Mouse (Mus musculus) layer of hippocampus, adult 11-12 months (tissue): ENCODE measurements around the gene Sox6.
A peak's percentile ranks its signal among the peaks of the same experiment; 100 is the strongest.

Experiments
- DNase-seq: peaks from one replicate; pipeline ENCODE4 v3.0.0; 2022; ENCODE audit warnings: low spot score

Sox6 gene

GRCm38 (mm10) chr7:115985716-115986115 is 52.9 kb downstream of the Sox6 start:
- no peak for DNase-seq

GRCm38 (mm10) chr7:115984076-115984475 is 54.5 kb downstream of the Sox6 start:
- DNase-seq = no peak

- DNase-seq = no peak
Observed at GRCm38 (mm10) chr7:115979813-115980512, 58.6 kb downstream of the Sox6 start.

- no peak for DNase-seq
Observed at GRCm38 (mm10) chr7:115974518-115974917, 64.1 kb downstream of the Sox6 start.

DNA sequence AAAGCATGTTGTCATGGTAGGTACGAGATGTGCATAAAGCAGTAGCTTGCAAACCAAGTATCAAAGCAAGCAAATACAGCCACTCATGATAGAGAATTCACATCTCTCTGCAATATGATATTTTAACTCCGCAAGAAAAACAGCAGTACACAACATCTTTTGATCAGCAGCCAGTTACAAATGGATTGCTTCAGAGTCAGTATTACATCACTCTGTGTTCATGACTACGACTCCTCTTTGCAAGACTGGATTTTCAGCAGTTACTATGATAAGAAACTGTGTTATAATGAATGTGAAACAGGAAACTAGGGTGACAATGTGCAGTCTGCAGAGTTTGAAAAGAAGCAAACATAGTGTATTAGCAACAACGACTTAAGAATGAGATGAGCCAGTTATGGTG is 71.4 kb downstream of the Sox6 start:
- no peak for DNase-seq

DNA sequence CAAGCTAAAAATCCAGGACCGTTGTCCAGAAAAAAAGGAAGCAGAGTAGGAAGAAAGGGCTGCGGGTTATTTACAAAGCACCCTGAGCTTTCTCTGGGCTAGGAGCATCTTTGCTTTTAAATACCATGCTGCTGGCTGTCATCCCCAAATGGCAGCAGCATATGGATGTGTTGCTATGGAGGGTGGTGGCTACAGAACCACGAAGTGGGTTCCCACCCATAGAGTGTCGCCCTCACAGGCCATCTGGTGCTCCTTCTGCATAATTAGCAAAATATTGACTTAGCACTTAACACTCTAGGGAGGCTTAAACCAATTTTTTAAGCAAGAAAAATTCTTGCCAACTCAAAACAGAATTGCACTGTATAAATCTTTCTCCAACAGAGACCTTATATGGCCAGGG is 72.4 kb downstream of the Sox6 start:
- DNase-seq = peak; percentile 58

DNA sequence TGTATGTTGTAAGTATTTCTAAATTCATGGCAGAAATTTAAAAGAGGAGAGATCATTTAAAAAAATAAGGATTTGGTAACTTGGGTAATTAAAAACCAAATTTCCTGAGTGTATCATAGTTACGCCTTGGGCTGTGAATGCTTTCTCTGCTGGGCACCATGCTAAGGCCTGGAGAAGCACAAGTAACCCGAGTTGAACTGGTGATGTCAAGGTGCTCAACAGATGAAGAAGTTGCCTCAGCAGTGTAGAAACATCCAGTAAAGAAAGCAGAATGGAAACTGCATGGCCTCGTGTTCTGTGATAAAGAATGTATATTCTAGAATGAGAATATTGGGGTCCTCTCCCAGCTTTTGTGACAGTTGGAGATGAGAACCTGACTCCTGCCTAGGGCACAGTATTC is 85.5 kb downstream of the Sox6 start:
- DNase-seq = no peak

DNA sequence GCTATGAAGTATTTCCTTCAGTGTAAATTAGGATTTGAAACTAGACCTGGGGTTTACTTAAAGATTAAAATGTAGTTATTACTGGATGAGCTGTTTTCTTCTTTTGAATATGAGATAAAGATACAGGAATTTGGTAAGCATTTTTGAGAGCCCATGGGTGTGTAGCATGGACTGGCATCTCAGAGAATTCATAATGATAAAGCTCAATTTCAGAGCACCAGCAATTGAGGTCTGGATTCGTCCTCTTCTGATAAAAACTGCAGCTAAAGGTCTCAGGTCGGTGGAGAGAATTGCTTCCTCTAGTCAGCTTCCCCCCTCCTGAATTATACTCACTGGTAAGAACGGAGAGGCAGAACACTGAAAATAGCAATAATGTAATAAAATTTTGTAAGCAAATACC is 86.4 kb downstream of the Sox6 start:
- DNase-seq = no peak

DNA sequence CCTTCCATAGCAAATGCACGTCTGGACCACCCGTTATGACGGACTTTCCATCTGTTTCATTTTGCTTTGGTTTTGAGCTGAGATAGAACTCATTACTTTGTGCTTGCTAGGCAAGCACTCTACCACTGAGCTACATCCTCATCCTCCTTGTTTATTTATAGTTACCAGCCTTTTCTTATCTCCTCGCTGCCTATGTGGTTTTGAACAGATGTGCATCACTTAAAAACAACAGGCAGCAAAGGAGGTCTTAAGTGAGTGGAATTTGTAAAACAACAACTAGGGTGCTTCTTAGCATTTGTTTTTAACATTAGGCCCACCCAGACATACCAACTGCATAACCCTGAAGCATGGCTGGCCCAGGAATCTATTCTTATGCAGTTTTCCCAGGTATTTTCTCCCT is 86.9 kb downstream of the Sox6 start:
- DNase-seq = no peak

- DNase-seq = no peak
Observed at GRCm38 (mm10) chr7:115947916-115948315, 90.7 kb downstream of the Sox6 start.

DNA sequence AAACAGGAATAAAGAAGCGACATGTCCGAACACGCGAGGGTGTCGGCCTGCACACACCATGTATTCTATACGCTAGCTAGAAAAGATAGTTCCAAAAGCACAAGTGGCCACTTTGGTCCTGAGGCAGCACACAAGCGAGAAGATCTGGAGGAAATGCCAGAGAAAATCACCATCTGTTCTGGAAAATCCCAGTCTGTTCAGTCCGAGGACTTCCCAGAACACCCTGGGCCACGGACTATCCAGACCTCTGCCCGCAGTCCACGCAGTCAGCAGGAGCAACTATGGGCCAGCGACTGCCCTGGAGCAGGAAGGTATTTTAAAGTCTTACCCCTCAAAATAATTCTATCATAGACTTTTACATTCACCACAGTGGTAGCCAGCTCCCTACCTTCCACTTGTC is 92.0 kb downstream of the Sox6 start:
- DNase-seq = no peak

GRCm38 (mm10) chr7:115945516-115945915 is 93.1 kb downstream of the Sox6 start:
- no peak for DNase-seq

DNA sequence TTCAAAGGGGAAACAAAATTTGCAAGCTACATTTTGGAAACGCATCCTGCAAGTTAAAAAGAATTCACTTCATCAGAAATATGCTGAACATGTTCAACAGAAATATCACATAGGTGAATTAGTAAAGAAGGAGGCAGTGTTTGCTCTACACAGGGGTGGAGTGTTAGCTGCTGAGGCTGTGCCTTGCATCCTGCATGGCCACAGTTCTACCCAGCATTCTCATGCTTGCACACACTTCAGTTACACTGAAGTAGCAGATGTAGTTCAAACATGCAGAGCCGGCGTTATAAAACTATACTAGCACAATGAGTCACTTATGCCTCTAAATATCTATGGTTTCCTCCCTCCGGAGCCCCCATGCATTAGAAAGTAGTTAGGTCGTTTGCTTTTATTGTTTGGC is 94.3 kb downstream of the Sox6 start:
- DNase-seq = no peak

GRCm38 (mm10) chr7:115941766-115942165 is 96.8 kb downstream of the Sox6 start:
- no peak for DNase-seq

DNA sequence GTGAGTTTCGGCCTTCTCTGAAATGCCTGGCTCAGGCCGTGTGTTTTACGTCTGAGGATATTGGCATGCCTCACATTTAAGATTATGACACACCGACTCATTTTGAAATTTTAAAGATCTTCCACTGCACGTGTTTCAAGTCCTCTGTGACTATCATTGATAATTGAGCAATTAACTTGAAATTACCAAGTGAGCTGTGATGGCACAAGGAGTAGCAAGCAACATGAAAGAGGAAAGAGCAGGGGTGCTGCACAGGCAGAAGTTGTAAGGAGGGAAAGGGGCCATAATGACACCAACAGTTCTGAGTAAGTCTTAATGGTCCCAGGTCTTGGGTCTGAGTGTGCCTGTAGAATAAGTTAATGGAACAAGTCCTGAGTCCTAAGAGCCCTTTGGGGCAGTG is 99.3 kb downstream of the Sox6 start:
- DNase-seq = no peak

GRCm38 (mm10) chr7:115936908-115937307 is 101.7 kb downstream of the Sox6 start:
- no peak for DNase-seq

DNA sequence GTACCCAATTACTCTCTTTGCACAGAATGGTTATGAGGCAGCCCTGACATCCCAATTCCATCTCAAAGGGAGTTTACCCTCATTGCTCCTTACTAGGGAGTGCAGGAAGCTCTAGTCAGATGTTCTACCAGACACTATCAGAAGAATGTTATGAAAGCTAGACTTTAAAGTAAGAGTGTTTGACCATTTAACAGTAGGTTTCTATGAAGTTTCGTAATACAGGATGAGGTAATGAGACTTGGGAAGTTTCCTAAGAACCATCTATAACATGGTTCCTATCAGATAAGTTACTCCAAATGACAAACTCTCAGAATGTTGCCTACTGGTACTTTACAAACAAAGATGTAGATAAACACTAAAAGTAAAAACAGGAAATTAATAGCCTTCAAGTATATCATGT is 123.3 kb downstream of the Sox6 start:
- no peak for DNase-seq

GRCm38 (mm10) chr7:115910313-115910712 is 128.3 kb downstream of the Sox6 start:
- DNase-seq = no peak

- DNase-seq = no peak
Observed at GRCm38 (mm10) chr7:115904798-115905207, 133.8 kb downstream of the Sox6 start.

GRCm38 (mm10) chr7:115903931-115904797 is 134.4 kb downstream of the Sox6 start:
- DNase-seq = no peak

GRCm38 (mm10) chr7:115903368-115903767 is 135.2 kb downstream of the Sox6 start:
- no peak for DNase-seq

- DNase-seq = no peak
Observed at GRCm38 (mm10) chr7:115895831-115896230, 142.8 kb downstream of the Sox6 start.

- no peak for DNase-seq
Observed at GRCm38 (mm10) chr7:115895028-115895671, 143.4 kb downstream of the Sox6 start.
